Comparison of ENCODE assay signal across 13 mouse cellular contexts in the genomic region with DNA sequence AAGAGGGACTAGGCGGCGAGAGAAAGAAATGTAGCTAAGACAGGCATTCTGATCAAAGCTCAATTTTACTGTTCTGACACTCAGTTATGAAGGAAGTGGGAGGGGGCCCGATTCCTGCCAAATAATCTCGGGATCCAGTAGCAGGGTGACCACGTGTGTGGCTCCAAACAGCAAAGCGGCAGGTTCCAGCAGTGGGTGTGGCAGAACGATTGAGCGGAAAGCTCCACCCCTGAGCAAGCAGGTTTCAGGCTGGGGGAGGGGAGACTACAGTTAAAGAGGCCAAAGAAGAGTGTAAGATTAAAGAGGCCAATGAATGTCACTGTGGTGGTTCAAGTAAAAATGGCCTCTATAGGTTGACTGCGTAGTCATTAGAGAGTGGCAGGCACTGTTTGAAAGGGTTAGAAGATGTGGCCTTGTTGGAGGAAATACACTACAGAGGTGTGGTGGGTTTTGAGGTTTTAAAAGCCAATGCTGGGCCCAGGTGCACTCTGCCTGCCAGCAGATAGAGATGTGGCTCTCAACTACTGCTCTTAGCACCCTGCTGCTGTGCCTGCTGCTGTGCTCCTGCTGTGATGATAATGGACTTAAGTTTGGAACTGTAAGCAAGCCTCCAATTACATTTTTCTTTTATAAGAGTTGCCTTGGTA.
A peak's percentile ranks its signal among the peaks of the same experiment; 100 is the strongest.
DNase-seq lines count a peak whose midpoint lies in the region; ATAC-seq and TF ChIP-seq lines count a peak whose summit lies in the region.
"Had no signal": no experiment of that assay in that cellular context is flagged by ENCODE, and none has a peak within 500 bp of the region (broad histone marks: within the 10 kb centered on the region; RNA-seq: fewer than 3 reads in every experiment).

No protein-coding gene starts in this region.

- no peaks in the 10 kb centered on the region for H3K9me3 ChIP-seq in lung, embryonic 14.5 days (ENCODE audit: low read depth, low read length)
- H3K9me3 ChIP-seq in heart, embryonic 12.5 days (replicated peaks): no peaks in the 10 kb centered on the region
- no peaks in the 10 kb centered on the region for H3K9me3 ChIP-seq in stomach, embryonic 14.5 days (ENCODE audit: control insufficient read depth, low read depth, low read length)
- H3K9me3 ChIP-seq in midbrain, embryonic 13.5 days: no peaks in the 10 kb centered on the region
- no peaks in the 10 kb centered on the region for H3K9me3 ChIP-seq in midbrain, postnatal 0 days (ENCODE audit: low read length)
- H3K9me3 ChIP-seq: midbrain, embryonic 12.5 days had no signal

- no peaks in the 10 kb centered on the region for H3K4me1 ChIP-seq in lung, embryonic 14.5 days (ENCODE audit: insufficient read depth)
- H3K4me1 ChIP-seq in lung, adult 2 months (ENCODE audit: control insufficient read depth, insufficient read depth, low read length): no peaks in the 10 kb centered on the region; the same call in 1 of the 2 replicates
- peaks cover 10% of the 10 kb centered on the region for H3K4me1 ChIP-seq in heart, embryonic 12.5 days (replicated peaks)
- H3K4me1 ChIP-seq in stomach, embryonic 14.5 days (ENCODE audit: control insufficient read depth, insufficient read depth, low read length): no peaks in the 10 kb centered on the region
- H3K4me1 ChIP-seq in midbrain, embryonic 13.5 days (replicated peaks): peaks cover 7% of the 10 kb centered on the region
- no peaks in the 10 kb centered on the region for H3K4me1 ChIP-seq in midbrain, postnatal 0 days (ENCODE audit: insufficient read depth, low read length)

- ATAC-seq in lung, embryonic 14.5 days (ENCODE audit: insufficient read depth): peak; percentile 31; the same call in 1 of the 2 replicates
- ATAC-seq in heart, embryonic 12.5 days (ENCODE audit: insufficient number of reproducible peaks, low FRiP score): no peak
- 0 out of 2 replicates have a peak, but pooled peaks have one; percentile 42 for ATAC-seq in stomach, embryonic 14.5 days (ENCODE audit: insufficient number of reproducible peaks, insufficient read depth, low FRiP score, low read depth)
- no peak for ATAC-seq in midbrain, embryonic 13.5 days
- no peak for ATAC-seq in midbrain, postnatal 0 days (ENCODE audit: low FRiP score)
- ATAC-seq: forebrain, postnatal 0 days; Patski had no signal

- H3K4me3 ChIP-seq in lung, embryonic 14.5 days (ENCODE audit: low read depth, low read length): no peak overlapping the region
- no peak overlapping the region for H3K4me3 ChIP-seq in lung, adult 2 months (replicated peaks; ENCODE audit: extremely low read depth, low read depth, low read length)
- no peak overlapping the region for H3K4me3 ChIP-seq in heart, embryonic 12.5 days
- no peak overlapping the region for H3K4me3 ChIP-seq in stomach, embryonic 14.5 days (ENCODE audit: low read depth, low read length)
- H3K4me3 ChIP-seq in midbrain, embryonic 13.5 days (replicated peaks): no peak overlapping the region
- H3K4me3 ChIP-seq in midbrain, postnatal 0 days (ENCODE audit: low read depth, low read length): no peak overlapping the region
- H3K4me3 ChIP-seq: midbrain, embryonic 12.5 days had no signal

- 9% methylated on average over 9 of the region's 9 CpGs for WGBS in lung, embryonic 14.5 days
- WGBS in lung, adult 2 months: 19% methylated on average over 9 of the region's 9 CpGs
- 10% methylated on average over 9 of the region's 9 CpGs for whole genome bisulfite sequencing in heart, embryonic 12.5 days
- WGBS in stomach, embryonic 14.5 days: 10% methylated on average over 9 of the region's 9 CpGs
- WGBS in midbrain, embryonic 13.5 days: 19% methylated on average over 9 of the region's 9 CpGs
- 19% methylated on average over 9 of the region's 9 CpGs for WGBS in midbrain, postnatal 0 days

- DNase-seq in lung, embryonic 14.5 days: peak; percentile 18
- no peak for DNase-seq in lung, adult 2 months
- peak; percentile 41 for DNase-seq in kidney, postnatal 10 days
- no peak for DNase-seq in layer of hippocampus, adult 8-10 months (ENCODE audit: low spot score in 2 of 2)
- no peak for DNase-seq in midbrain, postnatal 0 days (ENCODE audit: low spot score)
- DNase-seq: cerebellum, adult 11-12 months; forebrain, postnatal 0 days; layer of hippocampus, adult 9-11 months had no signal

- no peak overlapping the region for H3K9ac ChIP-seq in lung, embryonic 14.5 days
- H3K9ac ChIP-seq in heart, embryonic 12.5 days: no peak overlapping the region
- no peak overlapping the region for H3K9ac ChIP-seq in stomach, embryonic 14.5 days (replicated peaks; ENCODE audit: low read depth, low read length)
- H3K9ac ChIP-seq in midbrain, embryonic 13.5 days (replicated peaks): no peak overlapping the region
- H3K9ac ChIP-seq in midbrain, postnatal 0 days (replicated peaks; ENCODE audit: low read length, poor library complexity, severe bottlenecking): no peak overlapping the region
- H3K9ac ChIP-seq: forebrain, postnatal 0 days; midbrain, embryonic 12.5 days had no signal

- H3K27me3 ChIP-seq in lung, embryonic 14.5 days (ENCODE audit: insufficient read depth, low read length): no peaks in the 10 kb centered on the region
- no peaks in the 10 kb centered on the region for H3K27me3 ChIP-seq in heart, embryonic 12.5 days (replicated peaks)
- no peaks in the 10 kb centered on the region for H3K27me3 ChIP-seq in stomach, embryonic 14.5 days (ENCODE audit: control insufficient read depth, insufficient read depth, low read length)
- no peaks in the 10 kb centered on the region for H3K27me3 ChIP-seq in midbrain, embryonic 13.5 days
- no peaks in the 10 kb centered on the region for H3K27me3 ChIP-seq in midbrain, postnatal 0 days (ENCODE audit: insufficient read depth, low read length)
- H3K27me3 ChIP-seq: midbrain, embryonic 12.5 days; Patski had no signal

- TF ChIP-seq POLR2A in lung, adult 2 months (IDR thresholded peaks at IDR 0.05; ENCODE audit: borderline replicate concordance, extremely low read depth, low read depth, low read length): no peak

- no peak for TF ChIP-seq CTCF in lung, embryonic 14.5 days (IDR thresholded peaks at IDR 0.05; ENCODE audit: low read depth)
- no peak for TF ChIP-seq CTCF in lung, adult 2 months (IDR thresholded peaks at IDR 0.05; ENCODE audit: insufficient read depth, low read length)
- TF ChIP-seq CTCF in midbrain, postnatal 0 days (IDR thresholded peaks at IDR 0.05): no peak

- no peak overlapping the region for H3K4me2 ChIP-seq in lung, embryonic 14.5 days
- H3K4me2 ChIP-seq in heart, embryonic 12.5 days: peak overlapping the region; percentile 40
- no peak overlapping the region for H3K4me2 ChIP-seq in stomach, embryonic 14.5 days (replicated peaks; ENCODE audit: low read depth, low read length)
- H3K4me2 ChIP-seq in midbrain, embryonic 13.5 days (replicated peaks): no peak overlapping the region
- H3K4me2 ChIP-seq in midbrain, postnatal 0 days (ENCODE audit: low read depth, low read length, poor library complexity, severe bottlenecking): no peak overlapping the region
- H3K4me2 ChIP-seq: midbrain, embryonic 12.5 days had no signal

- no peaks in the 10 kb centered on the region for H3K36me3 ChIP-seq in lung, embryonic 14.5 days (ENCODE audit: insufficient read depth)
- H3K36me3 ChIP-seq in heart, embryonic 12.5 days: 0 out of 2 replicates have a peak, but pooled peaks cover 6% of the 10 kb centered on the region
- no peaks in the 10 kb centered on the region for H3K36me3 ChIP-seq in stomach, embryonic 14.5 days (ENCODE audit: control insufficient read depth, insufficient read depth, low read length)
- peaks cover 7% of the 10 kb centered on the region; the same call in 1 of the 2 replicates for H3K36me3 ChIP-seq in midbrain, embryonic 13.5 days
- no peaks in the 10 kb centered on the region for H3K36me3 ChIP-seq in midbrain, postnatal 0 days (ENCODE audit: insufficient read depth, low read length)

- no peak overlapping the region for H3K27ac ChIP-seq in lung, embryonic 14.5 days (ENCODE audit: low read depth)
- H3K27ac ChIP-seq in heart, embryonic 12.5 days (ENCODE audit: poor library complexity, severe bottlenecking): no peak overlapping the region
- H3K27ac ChIP-seq in stomach, embryonic 14.5 days (ENCODE audit: low read length): no peak overlapping the region
- H3K27ac ChIP-seq in midbrain, embryonic 13.5 days: no peak overlapping the region
- H3K27ac ChIP-seq in midbrain, postnatal 0 days (ENCODE audit: low read depth, low read length): no peak overlapping the region
- H3K27ac ChIP-seq: midbrain, embryonic 12.5 days had no signal

Comparison
In these comparisons a context has a peak if more than half of its experiments do, and no peak if none do; other contexts are left out.
1. DNase-seq: peak in lung, embryonic 14.5 days (single experiment) and kidney, postnatal 10 days (single experiment); none in lung, adult 2 months (single experiment), layer of hippocampus, adult 8-10 months (0 of 2) and midbrain, postnatal 0 days (single experiment).
2. ATAC-seq: peak in lung, embryonic 14.5 days (single experiment) and stomach, embryonic 14.5 days (single experiment); none in heart, embryonic 12.5 days (single experiment), midbrain, embryonic 13.5 days (single experiment) and midbrain, postnatal 0 days (single experiment).